12 mouse cellular contexts compared by ENCODE assay signal in the genomic region with DNA sequence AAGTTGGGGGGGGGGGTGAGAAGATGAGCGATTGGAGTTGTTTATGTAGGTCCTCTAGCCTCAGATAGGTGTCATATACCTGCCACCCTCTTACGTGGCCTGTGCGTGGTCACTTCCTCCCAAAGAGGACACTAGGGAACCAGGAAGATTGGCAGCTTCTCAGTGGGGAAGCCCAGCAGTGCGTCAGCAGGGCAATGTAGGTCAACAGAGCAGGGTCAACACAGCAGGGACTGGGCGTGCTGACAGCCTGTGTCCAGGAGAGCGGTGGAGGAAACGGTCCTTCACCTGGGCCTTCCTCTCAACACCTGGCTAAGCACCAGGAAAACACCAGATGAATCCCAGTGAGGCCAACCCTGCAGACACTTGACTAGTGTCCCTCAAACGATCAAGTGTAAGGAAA.
DNase-seq lines count a peak whose midpoint lies in the region; ATAC-seq and TF ChIP-seq lines count a peak whose summit lies in the region.
"Had no signal": no experiment of that assay in that cellular context is flagged by ENCODE, and none has a peak within 500 bp of the region (broad histone marks: within the 10 kb centered on the region; RNA-seq: fewer than 3 reads in every experiment).

No protein-coding gene starts in this region.

- no peak for ATAC-seq in forebrain, postnatal 0 days
- no peak for ATAC-seq in intestine, postnatal 0 days

- TF ChIP-seq CTCF in gastrocnemius, adult 2 months (IDR thresholded peaks at IDR 0.05), result no peak
- no peak for TF ChIP-seq CTCF in kidney, adult 2 months (conservative IDR thresholded peaks at IDR 0.05; ENCODE audit: insufficient read depth, insufficient read length, low read depth, low read length)
- peak; percentile 4; the same call in 1 of the 2 replicates for TF ChIP-seq CTCF in liver, adult 2 months (IDR thresholded peaks at IDR 0.05; ENCODE audit: low read depth, low read length)
- no peak for TF ChIP-seq CTCF in forebrain, postnatal 0 days (IDR thresholded peaks at IDR 0.05; ENCODE audit: low read depth)
- TF ChIP-seq CTCF in intestine, postnatal 0 days (IDR thresholded peaks at IDR 0.05; ENCODE audit: low read depth), result no peak

- TF ChIP-seq POLR2A in kidney, adult 2 months (IDR thresholded peaks at IDR 0.05; ENCODE audit: low read depth, low read length), result no peak
- TF ChIP-seq POLR2A in liver, adult 2 months (IDR thresholded peaks at IDR 0.05; ENCODE audit: extremely low read depth, insufficient read depth, low read length), result no peak

- H3K36me3 ChIP-seq in kidney, adult 2 months (ENCODE audit: control insufficient read depth, insufficient read depth, low read length), result no peaks in the 10 kb centered on the region
- H3K36me3 ChIP-seq in liver, adult 2 months (ENCODE audit: control insufficient read depth, insufficient read depth, low read length), result no peaks in the 10 kb centered on the region
- no peaks in the 10 kb centered on the region for H3K36me3 ChIP-seq in forebrain, postnatal 0 days (ENCODE audit: insufficient read depth)
- no peaks in the 10 kb centered on the region for H3K36me3 ChIP-seq in intestine, postnatal 0 days (ENCODE audit: control insufficient read depth, insufficient read depth)
- H3K36me3 ChIP-seq: hindbrain, embryonic 12.5 days had no signal

- WGBS in kidney, adult 2 months, result 22% methylated on average over 8 of the region's 8 CpGs
- WGBS in liver, adult 2 months, result 10% methylated on average over 8 of the region's 8 CpGs
- 46% methylated on average over 8 of the region's 8 CpGs for WGBS in forebrain, postnatal 0 days
- 45% methylated on average over 8 of the region's 8 CpGs for WGBS in intestine, postnatal 0 days

- peak; percentile 36 for DNase-seq in gastrocnemius, adult 2 months
- DNase-seq in gastrocnemius, postnatal 10 days, result no peak
- DNase-seq in kidney, adult 2 months, result peak; percentile 67
- DNase-seq in liver, adult 2 months (ENCODE audit: extremely low read depth, low read depth, low spot score), result peak; percentile 98
- DNase-seq in skeletal muscle tissue, adult 2 months (ENCODE audit: low read depth, low spot score), result peak; percentile 3
- no peak for DNase-seq in left cerebral cortex, postnatal 25 days (ENCODE audit: low spot score in 2 of 2)
- no peak for DNase-seq in forebrain, postnatal 0 days
- DNase-seq: cerebellum, adult 8-10 months had no signal

- H3K9me3 ChIP-seq in forebrain, postnatal 0 days (ENCODE audit: low read length), result no peaks in the 10 kb centered on the region
- no peaks in the 10 kb centered on the region for H3K9me3 ChIP-seq in intestine, postnatal 0 days (ENCODE audit: control insufficient read depth)
- H3K9me3 ChIP-seq: hindbrain, embryonic 12.5 days had no signal

- H3K27me3 ChIP-seq in kidney, adult 2 months (replicated peaks; ENCODE audit: control insufficient read depth, insufficient read depth, low read length), result no peaks in the 10 kb centered on the region
- H3K27me3 ChIP-seq in liver, adult 2 months (ENCODE audit: control insufficient read depth, insufficient read depth, low read length), result no peaks in the 10 kb centered on the region
- H3K27me3 ChIP-seq in forebrain, postnatal 0 days (ENCODE audit: insufficient read depth, low read length), result no peaks in the 10 kb centered on the region
- H3K27me3 ChIP-seq in intestine, postnatal 0 days (replicated peaks; ENCODE audit: control insufficient read depth, insufficient read depth, low read length), result no peaks in the 10 kb centered on the region
- H3K27me3 ChIP-seq: CH12.LX; hindbrain, embryonic 12.5 days had no signal

- H3K4me2 ChIP-seq in forebrain, postnatal 0 days (ENCODE audit: low read depth), result no peak overlapping the region
- no peak overlapping the region for H3K4me2 ChIP-seq in intestine, postnatal 0 days (replicated peaks; ENCODE audit: low read depth)
- H3K4me2 ChIP-seq: hindbrain, embryonic 12.5 days had no signal

- no peak overlapping the region for H3K27ac ChIP-seq in gastrocnemius, adult 2 months
- H3K27ac ChIP-seq in kidney, adult 2 months (ENCODE audit: insufficient read depth, low read depth, low read length), result no peak overlapping the region
- H3K27ac ChIP-seq in liver, adult 2 months (replicated peaks; ENCODE audit: insufficient read depth, low read depth, low read length), result no peak overlapping the region
- no peak overlapping the region for H3K27ac ChIP-seq in forebrain, postnatal 0 days (ENCODE audit: low read depth, low read length)
- H3K27ac ChIP-seq in intestine, postnatal 0 days (ENCODE audit: low read depth, low read length), result no peak overlapping the region
- H3K27ac ChIP-seq: hindbrain, embryonic 12.5 days; layer of hippocampus, adult 2 months had no signal

- no peaks in the 10 kb centered on the region for H3K79me2 ChIP-seq in liver, adult 2 months (ENCODE audit: control insufficient read depth, insufficient read depth, low read length)

- H3K9ac ChIP-seq in liver, adult 2 months (ENCODE audit: low read depth, low read length), result no peak overlapping the region
- no peak overlapping the region for H3K9ac ChIP-seq in forebrain, postnatal 0 days
- no peak overlapping the region for H3K9ac ChIP-seq in intestine, postnatal 0 days (ENCODE audit: low read depth, low read length)
- H3K9ac ChIP-seq: hindbrain, embryonic 12.5 days had no signal

- H3K4me1 ChIP-seq in kidney, adult 2 months (ENCODE audit: control insufficient read depth, insufficient read depth, low read length), result peaks cover 9% of the 10 kb centered on the region; the same call in 1 of the 2 replicates
- H3K4me1 ChIP-seq in liver, adult 2 months (ENCODE audit: control insufficient read depth, insufficient read depth, low read length), result peaks cover 23% of the 10 kb centered on the region
- no peaks in the 10 kb centered on the region for H3K4me1 ChIP-seq in forebrain, postnatal 0 days (ENCODE audit: insufficient read depth)
- H3K4me1 ChIP-seq in intestine, postnatal 0 days (replicated peaks; ENCODE audit: control insufficient read depth, insufficient read depth, low read length), result no peaks in the 10 kb centered on the region

- intact Hi-C loops in gastrocnemius, adult 2 months (cut with DNase I), result no loop called here
- intact Hi-C loops in left cerebral cortex, postnatal 25 days (cut with DNase I), result no loop called here

- no peak overlapping the region for H3K4me3 ChIP-seq in gastrocnemius, adult 2 months
- H3K4me3 ChIP-seq in kidney, adult 2 months (ENCODE audit: insufficient read depth, low read depth, low read length), result no peak overlapping the region
- no peak overlapping the region for H3K4me3 ChIP-seq in liver, adult 2 months (ENCODE audit: insufficient read depth, low read depth, low read length)
- no peak overlapping the region for H3K4me3 ChIP-seq in forebrain, postnatal 0 days (ENCODE audit: low read depth, low read length)
- no peak overlapping the region for H3K4me3 ChIP-seq in intestine, postnatal 0 days (ENCODE audit: low read depth, low read length)
- H3K4me3 ChIP-seq: hindbrain, embryonic 12.5 days; layer of hippocampus, adult 2 months had no signal

Comparison
In these comparisons a context has a peak if more than half of its experiments do, and no peak if none do; other contexts are left out.
1. DNase-seq: peak in gastrocnemius, adult 2 months (single experiment), kidney, adult 2 months (single experiment), liver, adult 2 months (single experiment) and skeletal muscle tissue, adult 2 months (single experiment); none in gastrocnemius, postnatal 10 days (single experiment), left cerebral cortex, postnatal 25 days (0 of 2) and forebrain, postnatal 0 days (single experiment).